Mouse (Mus musculus) kidney, postnatal 36 days (tissue): ENCODE measurements around the gene Sirt4.

Experiments used
- DNase-seq, 2 experiments: peaks; one replicate each; pipeline ENCODE4 v3.0.0; 2021 to 2022; ENCODE audit warnings: mixed read lengths in 2 of 2

Sirt4 gene

GRCm38 (mm10) chr5:115469791-115470190 is 14.7 kb downstream of the Sirt4 start:
- peak; percentile 52 to 62 for DNase-seq

- no peak for DNase-seq
Measured at GRCm38 (mm10) chr5:115465642-115466420, 18.7 kb downstream of the Sirt4 start, which contains the start of gene Pla2g1b. Gene Pla2g1b, plus strand, starts transcription at chr5:115466262.

- DNase-seq = no peak
Measured at GRCm38 (mm10) chr5:115464408-115465115, 20.0 kb downstream of the Sirt4 start.

- peak in 1 of 2 experiments; percentile 39 for DNase-seq
Measured at GRCm38 (mm10) chr5:115458918-115459317, 25.6 kb downstream of the Sirt4 start.

GRCm38 (mm10) chr5:115455838-115456237 is 28.7 kb downstream of the Sirt4 start:
- DNase-seq = no peak

- no peak for DNase-seq
Measured at GRCm38 (mm10) chr5:115454422-115455090, 30.0 kb downstream of the Sirt4 start.

- no peak for DNase-seq
Measured at GRCm38 (mm10) chr5:115450410-115451317, 33.9 kb downstream of the Sirt4 start.

GRCm38 (mm10) chr5:115449247-115449646 is 35.3 kb downstream of the Sirt4 start:
- DNase-seq = no peak

GRCm38 (mm10) chr5:115447108-115447507 is 37.4 kb downstream of the Sirt4 start:
- no peak for DNase-seq

GRCm38 (mm10) chr5:115444130-115444529 is 40.4 kb downstream of the Sirt4 start:
- DNase-seq = no peak

GRCm38 (mm10) chr5:115442663-115443062 is 41.9 kb downstream of the Sirt4 start:
- peak in 1 of 2 experiments; percentile 59 for DNase-seq

- peak; percentile 65 to 81 for DNase-seq
Measured at GRCm38 (mm10) chr5:115441205-115441849, 43.2 kb downstream of the Sirt4 start.

GRCm38 (mm10) chr5:115438667-115439066 is 45.9 kb downstream of the Sirt4 start:
- DNase-seq = no peak

- no peak for DNase-seq
Measured at GRCm38 (mm10) chr5:115437945-115438315, 46.6 kb downstream of the Sirt4 start.

- DNase-seq = no peak
Measured at GRCm38 (mm10) chr5:115437242-115437944, 47.1 kb downstream of the Sirt4 start.

- DNase-seq = peak; percentile 27 to 46
Measured at GRCm38 (mm10) chr5:115436421-115437124, 48.0 kb downstream of the Sirt4 start.

GRCm38 (mm10) chr5:115435755-115436379 is 48.7 kb downstream of the Sirt4 start:
- no peak for DNase-seq

- DNase-seq = no peak
Measured at GRCm38 (mm10) chr5:115434853-115435754, 49.4 kb downstream of the Sirt4 start.
